Mouse (Mus musculus) heart, postnatal 36 days (tissue): Measurements from ENCODE around the gene Gm10642. TPM values are rescaled to one million over a fixed set of nuclear protein-coding genes. Genes with fewer than 3 reads are reported as not detected.

Experiments used
- DNase-seq, 2 experiments: peaks; one replicate each; pipeline ENCODE4 v3.0.0; 2021 to 2022
- intact Hi-C: fragments of 180-260 bp; cut with DNase I; formaldehyde crosslinking; loops from one replicate; pipeline ENCODE4 v1.15.1; 2025
- total RNA-seq, 2 experiments: library from RNA; stranded (reverse); gene quantifications; 2 replicates each; pipeline ENCODE4 v1.2.3; 2021

The Gm10642 gene
- total RNA-seq, 2 experiments from 2014 or later, result 0.27 to 0.31 TPM

- DNase-seq, result no peak
These were observed 15.2 kb downstream of the Gm10642 start for GRCm38 (mm10) chr9:70671278-70671677.

GRCm38 (mm10) chr9:70671772-70672579 lies 15.9 kb downstream of the Gm10642 start:
- peak; percentile 32 to 42 for DNase-seq
- intact Hi-C loops, result loop anchor here (2.0 kb wide), 2 partner anchors 259 to 401 kb away; no protein-coding TSS in a partner anchor

More at GRCm38 (mm10) chr9:70671278-70671677, 15.2 kb downstream of the Gm10642 start:
- intact Hi-C loops, result loop anchor here (2.0 kb wide), 2 partner anchors 260 to 402 kb away; no protein-coding TSS in a partner anchor

- intact Hi-C loops, result no loop called here
These were observed 17.6 kb downstream of the Gm10642 start for GRCm38 (mm10) chr9:70673656-70674055.

GRCm38 (mm10) chr9:70675117-70675516 lies 19.1 kb downstream of the Gm10642 start:
- intact Hi-C loops, result loop anchor here (5.0 kb wide), 1 partner anchor 162 kb away; no protein-coding TSS in a partner anchor

More at GRCm38 (mm10) chr9:70673656-70674055, 17.6 kb downstream of the Gm10642 start:
- DNase-seq, result no peak

GRCm38 (mm10) chr9:70675961-70676360 lies 19.9 kb downstream of the Gm10642 start:
- intact Hi-C loops, result loop anchor here (5.0 kb wide), 1 partner anchor 161 kb away; no protein-coding TSS in a partner anchor
- DNase-seq, result no peak

More at GRCm38 (mm10) chr9:70675117-70675516, 19.1 kb downstream of the Gm10642 start:
- no peak for DNase-seq

GRCm38 (mm10) chr9:70678682-70679131 lies 22.7 kb downstream of the Gm10642 start, which contains the start of gene Adam10:
Gene Adam10, plus strand, starts transcription at chr9:70678997.
- intact Hi-C loops, result loop anchor here (2.0 to 5.0 kb wide), 2 partner anchors 22 to 159 kb away; partner anchors contain the start of genes Gm10642 and Mindy2
- DNase-seq, result peak; percentile 98

GRCm38 (mm10) chr9:70679132-70680091 lies 23.4 kb downstream of the Gm10642 start:
- peak; percentile 58 to 74 for DNase-seq
- intact Hi-C loops, result loop anchor here (2.0 to 5.0 kb wide), 2 partner anchors 23 to 158 kb away; partner anchors contain the start of genes Gm10642 and Mindy2

- intact Hi-C loops, result no loop called here
- no peak for DNase-seq
These were observed 26.2 kb downstream of the Gm10642 start for GRCm38 (mm10) chr9:70682202-70682601.

GRCm38 (mm10) chr9:70688301-70688968 lies 32.4 kb downstream of the Gm10642 start:
- intact Hi-C loops, result no loop called here
- DNase-seq, result no peak

GRCm38 (mm10) chr9:70689926-70690325 lies 33.9 kb downstream of the Gm10642 start:
- DNase-seq, result no peak
- intact Hi-C loops, result loop anchor here (5.0 kb wide), 1 partner anchor 52 kb away; no protein-coding TSS in a partner anchor

- DNase-seq, result no peak
- intact Hi-C loops, result loop anchor here (5.0 kb wide), 1 partner anchor 52 kb away; no protein-coding TSS in a partner anchor
These were observed 34.5 kb downstream of the Gm10642 start for GRCm38 (mm10) chr9:70690579-70690978.

- DNase-seq, result no peak
These were observed 36.0 kb downstream of the Gm10642 start for GRCm38 (mm10) chr9:70691772-70692693.

GRCm38 (mm10) chr9:70695723-70696122 lies 39.7 kb downstream of the Gm10642 start:
- intact Hi-C loops, result no loop called here
- DNase-seq, result no peak

More at GRCm38 (mm10) chr9:70691772-70692693, 36.0 kb downstream of the Gm10642 start:
- intact Hi-C loops, result loop anchor here (5.0 kb wide), 1 partner anchor 50 kb away; no protein-coding TSS in a partner anchor

GRCm38 (mm10) chr9:70698090-70698489 lies 42.0 kb downstream of the Gm10642 start:
- intact Hi-C loops, result no loop called here
- no peak for DNase-seq

- no peak for DNase-seq
- intact Hi-C loops, result no loop called here
These were observed 47.6 kb downstream of the Gm10642 start for GRCm38 (mm10) chr9:70703597-70704203.

- intact Hi-C loops, result no loop called here
These were observed 50.4 kb downstream of the Gm10642 start for GRCm38 (mm10) chr9:70706444-70706843.

More at GRCm38 (mm10) chr9:70706444-70706843, 50.4 kb downstream of the Gm10642 start:
- no peak for DNase-seq
